Mouse (Mus musculus) layer of hippocampus, postnatal 14 days (tissue): ENCODE data around the gene Ip6k1. TPM values are rescaled to one million over a fixed set of nuclear protein-coding genes. Genes with fewer than 3 reads are reported as not detected.
A peak's percentile ranks its signal among the peaks of the same experiment; 100 is the strongest.

ENCODE experiments used
- DNase-seq, 2 experiments: peaks; one replicate each; pipeline ENCODE4 v3.0.0; 2021 to 2022; ENCODE audit warnings: low spot score in 2 of 2, mixed read lengths in 1 of 2
- long read RNA-seq, 2 experiments: library from polyadenylated mRNA; stranded (forward); transcript quantifications; one replicate each; pipeline ENCODE4 v2.0.0; 2021
- total RNA-seq, 2 experiments: library from RNA; stranded (reverse); gene quantifications; 2 replicates each; pipeline ENCODE4 v1.2.3; 2021

Gene Ip6k1
- 100 to 1,000 TPM; 178 to 188 TPM for total RNA-seq
- long read RNA-seq, experiment 1, full-length matches to known transcripts: 81 of 186 reads
- long read RNA-seq, experiment 1, partial matches to known transcripts: 18 of 186 reads
- long read RNA-seq, experiment 1, other reads (novel, unspliced or antisense): 87 of 186 reads
- long read RNA-seq, experiment 2, full-length matches to known transcripts: 95 of 222 reads
- long read RNA-seq, experiment 2, partial matches to known transcripts: 19 of 222 reads
- long read RNA-seq, experiment 2, other reads (novel, unspliced or antisense): 108 of 222 reads

DNA sequence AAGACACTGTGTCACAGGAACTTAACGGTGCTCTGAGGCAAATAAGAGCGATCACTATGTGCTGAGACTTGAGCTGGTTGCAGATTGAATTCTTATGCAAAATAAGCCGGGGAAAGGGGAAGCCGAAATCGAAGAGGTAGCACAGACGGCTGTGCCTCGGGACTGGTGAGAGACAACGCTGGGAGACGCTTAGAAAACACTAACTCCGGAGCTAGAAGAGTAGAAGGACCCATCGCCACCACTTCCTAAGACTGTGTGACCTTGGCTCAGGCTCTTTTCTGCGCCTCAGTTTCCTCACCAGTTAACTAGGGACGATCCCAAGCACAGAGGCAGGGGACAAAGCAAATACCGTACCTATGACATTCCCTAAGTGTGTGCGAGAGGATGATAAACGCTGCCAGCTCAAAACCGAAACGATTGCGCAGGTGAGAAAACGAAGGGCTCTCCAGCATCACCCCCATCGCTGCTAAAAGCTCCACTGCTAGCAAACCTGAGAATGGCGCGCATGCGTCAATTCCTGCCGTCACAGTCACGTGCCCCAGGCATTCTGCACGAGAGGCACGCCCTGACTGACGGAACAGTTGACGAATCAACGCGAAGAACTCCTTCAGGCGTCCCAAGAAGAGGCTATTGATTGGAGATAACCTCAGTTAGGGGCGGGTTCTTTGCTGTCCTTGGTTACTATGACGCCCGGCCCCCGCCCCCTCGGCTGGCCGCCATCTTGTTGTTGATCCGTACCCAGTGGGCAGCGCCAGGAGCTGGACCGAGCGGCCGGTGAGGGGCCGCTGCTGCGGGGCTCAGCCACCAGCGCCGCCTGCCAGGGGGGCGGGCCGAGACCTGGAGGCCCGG, at the start of gene Ip6k1:
Gene Ip6k1, plus strand, starts transcription at position 580 of the 849 bp plus-strand sequence.
- DNase-seq: peak; percentile 100

- no peak for DNase-seq
Observed at GRCm38 (mm10) chr9:107955613-107956289, 46.5 kb upstream of the Ip6k1 start.

- DNase-seq: no peak
Observed at GRCm38 (mm10) chr9:107957141-107957540, 45.2 kb upstream of the Ip6k1 start.

GRCm38 (mm10) chr9:107959896-107960295, 42.4 kb upstream of the Ip6k1 start:
- DNase-seq: no peak

GRCm38 (mm10) chr9:107960928-107961327, 41.4 kb upstream of the Ip6k1 start:
- DNase-seq: no peak

DNA sequence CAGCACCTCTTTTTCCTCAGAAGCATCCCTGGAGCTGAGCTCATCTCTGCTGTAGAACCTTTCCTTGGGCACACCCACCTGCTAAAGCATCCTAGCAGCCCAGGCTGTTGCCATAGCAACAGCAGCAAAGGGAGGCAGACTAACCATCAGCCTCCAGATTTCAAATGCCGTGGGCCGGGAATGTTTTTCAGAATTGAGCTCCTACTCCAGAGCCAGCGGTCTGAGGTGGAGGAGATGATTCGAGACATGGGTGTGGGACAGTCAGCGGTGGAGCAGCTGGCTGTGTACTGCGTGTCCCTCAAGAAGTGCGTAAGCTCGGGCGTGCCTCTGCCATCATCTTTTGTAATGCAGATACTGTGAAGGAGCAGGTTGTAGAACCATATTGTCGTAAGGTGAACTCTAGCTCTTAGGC, 40.9 kb upstream of the Ip6k1 start:
- peak; percentile 62 to 71 for DNase-seq

DNA sequence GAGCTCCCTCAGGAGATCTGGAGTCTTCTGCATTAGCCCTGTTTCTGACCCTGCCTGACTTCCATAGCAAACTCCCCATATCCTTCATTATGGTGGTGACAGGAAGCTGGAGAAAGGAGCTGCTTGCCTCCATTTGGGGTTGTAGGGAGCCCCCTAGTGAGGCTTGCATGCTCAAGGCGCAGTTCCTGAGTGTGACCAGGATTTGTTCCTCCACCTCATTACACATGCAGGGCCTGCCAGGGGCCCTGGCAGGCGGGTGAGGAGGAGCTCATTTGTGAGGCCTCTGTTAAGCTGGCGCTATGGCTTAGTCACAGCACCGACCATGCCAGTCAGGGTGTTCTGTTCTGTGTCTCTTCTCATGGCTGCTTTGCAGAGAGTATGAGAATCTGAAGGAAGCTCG, 40.4 kb upstream of the Ip6k1 start:
- DNase-seq: peak; percentile 69 to 77

DNA sequence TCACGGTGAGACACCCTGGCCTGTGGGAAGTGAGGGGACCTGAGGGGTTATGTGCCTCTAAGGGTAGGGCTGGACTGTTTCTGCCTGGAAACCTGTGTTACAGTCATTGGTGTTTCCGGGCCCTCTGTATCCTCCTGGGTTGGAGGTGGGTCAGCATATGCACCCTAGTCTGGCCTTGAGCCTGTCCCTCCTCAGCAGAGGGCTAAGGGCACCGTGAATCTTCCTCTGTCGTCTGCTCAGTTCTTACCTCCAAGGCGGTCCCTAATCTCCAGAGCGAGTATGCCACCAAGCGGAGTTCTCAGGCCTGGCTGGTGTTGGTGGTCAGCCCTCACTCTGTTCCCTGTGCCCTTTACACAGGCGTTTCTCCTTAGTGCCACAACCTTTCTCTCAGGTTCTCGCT, 39.4 kb upstream of the Ip6k1 start:
- no peak for DNase-seq

GRCm38 (mm10) chr9:107963700-107964099, 38.6 kb upstream of the Ip6k1 start:
- peak; percentile 63 to 81 for DNase-seq

- no peak for DNase-seq
Observed at GRCm38 (mm10) chr9:107964681-107965080, 37.6 kb upstream of the Ip6k1 start.

- DNase-seq: no peak
Observed at GRCm38 (mm10) chr9:107966676-107967075, 35.6 kb upstream of the Ip6k1 start.

GRCm38 (mm10) chr9:107967437-107967836, 34.9 kb upstream of the Ip6k1 start:
- DNase-seq: no peak

- DNase-seq: no peak
Observed at GRCm38 (mm10) chr9:107968531-107968930, 33.8 kb upstream of the Ip6k1 start.

GRCm38 (mm10) chr9:107970311-107970710, 32.0 kb upstream of the Ip6k1 start:
- no peak for DNase-seq

- no peak for DNase-seq
Observed at GRCm38 (mm10) chr9:107971690-107972541, 30.4 kb upstream of the Ip6k1 start.

GRCm38 (mm10) chr9:107974491-107975171, 27.7 kb upstream of the Ip6k1 start:
- no peak for DNase-seq

- no peak for DNase-seq
Observed at GRCm38 (mm10) chr9:107975399-107976386, 26.6 kb upstream of the Ip6k1 start, which contains the start of gene Uba7. Gene Uba7 (plus strand): TSS chr9:107975505.

- DNase-seq: no peak
Observed at GRCm38 (mm10) chr9:107978815-107979214, 23.5 kb upstream of the Ip6k1 start.
